Mouse (Mus musculus) duodenum, adult 2 months (tissue): ENCODE data around the gene Zcchc9. TPM values are rescaled to one million over a fixed set of nuclear protein-coding genes. Genes with fewer than 3 reads are reported as not detected.

Experiments
- polyA plus RNA-seq: library from polyadenylated mRNA; depleted of rRNA; stranded (reverse); fragments of >200 nt; gene quantifications from 2 replicates; pipeline ENCODE4 v1.2.3, GENCODE M21; 2012; ENCODE audit warnings: low replicate concordance; rRNA removed

The Zcchc9 gene
- polyA plus RNA-seq, result 5.8 and 8.1 TPM in 2 replicates

GRCm38 (mm10) chr13:91807155-91807839 is at the start of gene Zcchc9:
Zcchc9 (minus strand) TSS chr13:91807705.

Other genes starting within 250 kb of the Zcchc9 start
- gene Acot12, start 66.2 kb downstream of the Zcchc9 start, polyA plus RNA-seq, result 6.7 and 27.7 TPM in 2 replicates
- not detected in 2 replicates for gene Ckmt2, start 69.2 kb upstream of the Zcchc9 start, polyA plus RNA-seq